Mouse (Mus musculus): ENCODE measurements at regions not wholly inside any gene's neighbourhood (a gene's known extent, or its start where the extent isn't known, plus 50 kb on each side); places are given as distances from the start of the nearest gene placed in this dataset.

DNA sequence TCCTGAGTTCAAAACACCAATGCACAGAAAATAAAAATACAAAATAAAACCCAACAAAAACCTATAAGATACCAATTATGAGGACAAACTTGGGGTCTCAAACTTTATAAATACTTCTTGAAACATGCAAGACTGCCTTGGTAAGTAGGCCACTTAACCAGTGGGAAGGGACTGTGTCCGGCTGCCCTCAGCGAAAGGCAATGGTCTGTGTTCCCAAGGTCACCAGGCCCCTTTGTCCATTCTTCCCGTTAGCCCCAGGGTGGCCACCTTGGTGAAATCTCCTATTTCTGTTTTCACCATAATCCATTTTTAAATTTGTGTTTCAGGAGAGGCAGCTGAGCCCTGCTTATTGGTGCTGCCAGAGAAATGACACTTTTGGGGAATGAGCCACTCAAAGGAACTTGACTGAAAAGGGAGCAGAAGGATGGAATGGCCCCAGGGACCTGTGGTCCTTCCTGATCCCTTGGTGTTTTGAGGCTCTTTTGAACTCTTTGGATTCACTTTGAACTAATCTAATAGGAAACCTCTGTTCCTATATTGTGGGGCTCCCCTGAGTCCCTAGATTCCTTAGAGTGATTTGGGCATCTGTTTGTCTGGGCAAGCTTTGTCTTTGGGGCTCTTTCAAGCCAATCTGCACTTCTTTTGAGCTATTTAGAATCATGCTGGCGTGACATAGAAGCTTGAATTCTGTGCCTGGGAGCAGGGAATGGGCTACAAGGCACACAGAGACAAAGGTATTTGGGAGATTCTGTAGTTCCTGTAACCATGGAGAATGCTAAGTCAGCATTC, 313.3 kb upstream of the Klf3 start:
- TF ChIP-seq GATA1 (IDR thresholded peaks at IDR 0.05; ENCODE audit: low read length) (no peak), TAL1 (IDR thresholded peaks at IDR 0.05; ENCODE audit: low read length) (no peak)

Measured in erythroblast, embryonic 14.5 days (primary cell).